Mouse (Mus musculus): ENCODE measurements around the gene Ddhd1. TPM values are rescaled to one million over a fixed set of nuclear protein-coding genes. Genes with fewer than 3 reads are reported as not detected.

Gene Ddhd1
- polyA plus RNA-seq, 1 experiment, result 9.5 TPM

GRCm38 (mm10) chr14:45616526-45616925, 41.4 kb downstream of the Ddhd1 start:
- no peak for TF ChIP-seq GATA1 (IDR thresholded peaks at IDR 0.05; ENCODE audit: low read length)

- TF ChIP-seq GATA1 (IDR thresholded peaks at IDR 0.05; ENCODE audit: low read length), result no peak
These were observed 42.2 kb downstream of the Ddhd1 start for GRCm38 (mm10) chr14:45615776-45616175.

- TF ChIP-seq GATA1 (IDR thresholded peaks at IDR 0.05; ENCODE audit: low read length), result no peak
These were observed 43.1 kb downstream of the Ddhd1 start for GRCm38 (mm10) chr14:45614822-45615221.

GRCm38 (mm10) chr14:45614406-45614805, 43.5 kb downstream of the Ddhd1 start:
- TF ChIP-seq GATA1 (IDR thresholded peaks at IDR 0.05; ENCODE audit: low read length), result no peak

GRCm38 (mm10) chr14:45611654-45612053, 46.3 kb downstream of the Ddhd1 start:
- TF ChIP-seq GATA1 (IDR thresholded peaks at IDR 0.05; ENCODE audit: low read length), result no peak

- TF ChIP-seq GATA1 (IDR thresholded peaks at IDR 0.05; ENCODE audit: low read length), result no peak
These were observed 55.9 kb downstream of the Ddhd1 start for GRCm38 (mm10) chr14:45602002-45602401.

- TF ChIP-seq GATA1 (IDR thresholded peaks at IDR 0.05; ENCODE audit: low read length), result no peak
These were observed 57.4 kb downstream of the Ddhd1 start for GRCm38 (mm10) chr14:45600587-45600986.

- TF ChIP-seq GATA1 (IDR thresholded peaks at IDR 0.05; ENCODE audit: low read length), result no peak
These were observed 60.1 kb downstream of the Ddhd1 start for GRCm38 (mm10) chr14:45597855-45598254.

GRCm38 (mm10) chr14:45593261-45593660, 64.7 kb downstream of the Ddhd1 start:
- TF ChIP-seq GATA1 (IDR thresholded peaks at IDR 0.05; ENCODE audit: low read length), result no peak

GRCm38 (mm10) chr14:45588403-45588802, 69.5 kb downstream of the Ddhd1 start:
- TF ChIP-seq GATA1 (IDR thresholded peaks at IDR 0.05; ENCODE audit: low read length), result no peak

- no peak for TF ChIP-seq GATA1 (IDR thresholded peaks at IDR 0.05; ENCODE audit: low read length)
These were observed 70.4 kb downstream of the Ddhd1 start for GRCm38 (mm10) chr14:45587536-45587935.

GRCm38 (mm10) chr14:45583494-45584027, 74.4 kb downstream of the Ddhd1 start:
- TF ChIP-seq GATA1 (IDR thresholded peaks at IDR 0.05; ENCODE audit: low read length), result no peak

GRCm38 (mm10) chr14:45566066-45566937, 91.6 kb downstream of the Ddhd1 start:
- TF ChIP-seq GATA1 (IDR thresholded peaks at IDR 0.05; ENCODE audit: low read length), result no peak

GRCm38 (mm10) chr14:45565216-45566065, 92.5 kb downstream of the Ddhd1 start:
- TF ChIP-seq GATA1 (IDR thresholded peaks at IDR 0.05; ENCODE audit: low read length), result no peak

- no peak for TF ChIP-seq GATA1 (IDR thresholded peaks at IDR 0.05; ENCODE audit: low read length)
These were observed 94.4 kb downstream of the Ddhd1 start for GRCm38 (mm10) chr14:45563577-45563976.

GRCm38 (mm10) chr14:45561681-45562080, 96.3 kb downstream of the Ddhd1 start:
- no peak for TF ChIP-seq GATA1 (IDR thresholded peaks at IDR 0.05; ENCODE audit: low read length)
